Mouse (Mus musculus): ENCODE measurements around the gene Sparcl1. TPM values are rescaled to one million over a fixed set of nuclear protein-coding genes. Genes with fewer than 3 reads are reported as not detected.

Sparcl1 gene
- total RNA-seq, 2 experiments from 2014 or later, result 231 to 240 TPM

Small RNAs within 50 kb of the gene (microRNA-seq; reads per million reads assigned to microRNA genes)
- gene Mir5619, result 0.50 to 1.3 reads per million in 2 experiments

Other genes with a start within 250 kb of the Sparcl1 start
- gene Klhl8, start 202.5 kb downstream of the Sparcl1 start, total RNA-seq (2021), result 10 to 100 TPM; 19.3 to 20.2 TPM
- under 1 TPM in 1 of 2 experiments, not detected in 1; 0.34 TPM for gene Hsd17b13, start 136.3 kb downstream of the Sparcl1 start, total RNA-seq (2021)
- gene Hsd17b11, start 91.8 kb downstream of the Sparcl1 start, total RNA-seq (2021), result 10 to 100 TPM; 15.4 to 17.7 TPM
- gene Nudt9, start 67.4 kb downstream of the Sparcl1 start, total RNA-seq (2021), result 10 to 100 TPM; 43.7 to 48.9 TPM
- not detected for gene Gm17660, start 36.1 kb downstream of the Sparcl1 start, total RNA-seq (2021)
- gene Dspp, start 57.0 kb upstream of the Sparcl1 start, total RNA-seq (2021), result not detected
- 10 to 100 TPM in 1 of 2 experiments, 1 to 10 TPM in 1; 2.6 to 36.8 TPM for gene Dmp1, start 88.9 kb upstream of the Sparcl1 start, total RNA-seq (2021)
- gene Ibsp, start 185.4 kb upstream of the Sparcl1 start, total RNA-seq (2021), result 10 to 100 TPM in 1 of 2 experiments, not detected in 1; 77.3 TPM
- gene Mepe, start 211.6 kb upstream of the Sparcl1 start, total RNA-seq (2021), result under 1 TPM in 1 of 2 experiments, not detected in 1; 0.45 TPM